Mouse (Mus musculus) MEL (cell line): Measurements from ENCODE around the gene Sstr3.

Experiments
- CHD1 ChIP-seq: IDR thresholded peaks from 2 replicates; pipeline ENCODE4 v1.6.1; 2012; ENCODE audit warnings: low read depth, mild to moderate bottlenecking, inconsistent platforms, low read length, improper control_type of control experiment
- CTCF ChIP-seq, 3 experiments: IDR thresholded peaks in 2 of 3; conservative IDR thresholded peaks in 1 of 3; 2 replicates each; pipeline ENCODE4 v1.5.1; 2011 to 2012; ENCODE audit warnings: low read length in 3 of 3, low read depth in 2 of 3, mild to moderate bottlenecking in 2 of 3, improper control_type of control experiment in 1 of 3, inconsistent platforms in 1 of 3, mixed read lengths in 1 of 3, moderate library complexity in 1 of 3; ENCODE audit not compliant: control insufficient read depth in 1 of 3, insufficient read depth in 1 of 3, poor library complexity in 1 of 3, severe bottlenecking in 1 of 3
- E2F4 ChIP-seq: IDR thresholded peaks from 2 replicates; pipeline ENCODE4 v1.6.1; 2011; ENCODE audit warnings: low read depth, low read length, improper control_type of control experiment, borderline replicate concordance
- ELF1 ChIP-seq: IDR thresholded peaks from 2 replicates; pipeline ENCODE4 v1.6.1; 2014; ENCODE audit warnings: low read depth, mild to moderate bottlenecking, inconsistent platforms, low read length, improper control_type of control experiment, moderate library complexity
- EP300 ChIP-seq, 2 experiments: IDR thresholded peaks; 2 replicates each; pipeline ENCODE4 v1.6.1; 2011; ENCODE audit warnings: improper control_type of control experiment in 2 of 2, low read length in 2 of 2, low read depth in 1 of 2, mild to moderate bottlenecking in 1 of 2
- ETS1 ChIP-seq: IDR thresholded peaks from 2 replicates; pipeline ENCODE4 v1.6.1; 2012; ENCODE audit warnings: low read depth, mild to moderate bottlenecking, inconsistent platforms, low read length, improper control_type of control experiment, moderate library complexity
- GATA1 ChIP-seq: IDR thresholded peaks from 2 replicates; pipeline ENCODE4 v1.6.1; 2011; ENCODE audit warnings: low read depth, low read length, improper control_type of control experiment
- MEF2A ChIP-seq: IDR thresholded peaks from 2 replicates; pipeline ENCODE4 v1.6.1; 2014; ENCODE audit warnings: low read depth, mild to moderate bottlenecking, inconsistent platforms, low read length, improper control_type of control experiment; ENCODE audit not compliant: poor library complexity, insufficient replicate concordance, severe bottlenecking; ENCODE audit errors: extremely low read depth
- POLR2A ChIP-seq, 2 experiments: IDR thresholded peaks; 2 replicates each; pipeline ENCODE4 v1.6.1; 2011 to 2012; ENCODE audit warnings: low read length in 2 of 2, mild to moderate bottlenecking in 2 of 2, control low read depth in 1 of 2, improper control_type of control experiment in 1 of 2, low read depth in 1 of 2, moderate library complexity in 1 of 2; ENCODE audit not compliant: control insufficient read depth in 1 of 2, insufficient read depth in 1 of 2, poor library complexity in 1 of 2
- USF2 ChIP-seq, 2 experiments: IDR thresholded peaks; 2 replicates each; pipeline ENCODE4 v1.6.1; 2011 to 2012; ENCODE audit warnings: improper control_type of control experiment in 2 of 2, low read length in 2 of 2, borderline replicate concordance in 1 of 2, inconsistent platforms in 1 of 2, low read depth in 1 of 2, mild to moderate bottlenecking in 1 of 2; ENCODE audit not compliant: insufficient read depth in 1 of 2

DNA sequence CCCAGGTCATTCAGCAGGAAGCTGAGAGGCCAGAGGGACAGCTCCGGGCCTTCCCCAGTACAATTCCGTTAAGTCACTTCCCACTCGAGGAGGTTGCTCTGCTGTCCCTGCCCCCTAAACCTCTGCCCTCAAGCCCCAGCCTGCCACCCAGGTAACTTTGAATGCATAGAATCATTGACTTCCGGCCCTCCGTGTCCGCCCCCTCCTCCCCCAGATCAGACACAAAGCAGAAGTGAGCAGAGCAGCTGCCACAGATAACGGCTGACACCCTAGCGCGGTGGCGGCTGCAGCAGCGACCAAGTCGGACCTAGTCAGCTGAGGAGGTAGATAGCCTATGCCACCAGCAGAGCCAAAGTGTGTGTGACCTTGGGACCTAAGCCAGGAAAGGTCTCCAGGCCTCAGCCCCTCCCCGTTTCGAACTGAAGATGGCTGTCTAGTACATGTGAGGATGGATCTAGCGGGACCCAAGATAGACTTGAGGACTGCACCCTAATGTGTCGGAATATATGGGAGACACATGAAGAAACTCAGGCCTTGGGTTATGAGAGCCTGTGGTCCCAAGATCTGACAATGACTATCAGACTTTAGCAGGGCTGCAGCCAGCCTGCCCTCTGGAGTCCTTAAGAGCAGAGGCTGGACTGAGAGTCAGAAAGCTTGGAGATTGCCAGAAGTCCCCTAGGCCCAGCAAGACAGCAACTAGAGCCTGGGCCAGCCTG, 27.2 kb upstream of the Sstr3 start:
- TF ChIP-seq POLR2A (IDR thresholded peaks at IDR 0.05; ENCODE audit: control insufficient read depth in 1 of 2, insufficient read depth in 1 of 2, low read depth in 1 of 2, low read length in 2 of 2, poor library complexity in 1 of 2) (peak; percentile 37 to 72; a peak in 3 of 4 replicates), CTCF (IDR thresholded peaks at IDR 0.05 in 2 of 3, conservative IDR thresholded peaks at IDR 0.05 in 1 of 3; ENCODE audit: control insufficient read depth in 1 of 3, insufficient read depth in 1 of 3, low read depth in 2 of 3, low read length in 3 of 3, poor library complexity in 1 of 3, severe bottlenecking in 1 of 3) (no peak), ELF1 (peak; percentile 53; the same call in 1 of the 2 replicates), CHD1 (no peak), ETS1 (peak; percentile 99), E2F4 (no peak), GATA1 (peak; percentile 83), EP300 (IDR thresholded peaks at IDR 0.05; ENCODE audit: low read depth in 1 of 2, low read length in 2 of 2) (peak; percentile 78 to 92), USF2 (IDR thresholded peaks at IDR 0.05; ENCODE audit: borderline replicate concordance in 1 of 2, insufficient read depth in 1 of 2, low read depth in 1 of 2, low read length in 2 of 2) (no peak), MEF2A (no peak)
